Mouse (Mus musculus): ENCODE data around the gene Arhgef7.

- TF ChIP-seq CTCF (IDR thresholded peaks at IDR 0.05; ENCODE audit: low read depth, low read length) (no peak), EP300 (IDR thresholded peaks at IDR 0.05; ENCODE audit: insufficient read depth, low read depth, low read length) (no peak)
Observed at GRCm38 (mm10) chr8:11754723-11755122, 27.2 kb downstream of the Arhgef7 start.
